Mouse (Mus musculus): ENCODE measurements around the gene Bhlhe23.

Gene Bhlhe23

DNA sequence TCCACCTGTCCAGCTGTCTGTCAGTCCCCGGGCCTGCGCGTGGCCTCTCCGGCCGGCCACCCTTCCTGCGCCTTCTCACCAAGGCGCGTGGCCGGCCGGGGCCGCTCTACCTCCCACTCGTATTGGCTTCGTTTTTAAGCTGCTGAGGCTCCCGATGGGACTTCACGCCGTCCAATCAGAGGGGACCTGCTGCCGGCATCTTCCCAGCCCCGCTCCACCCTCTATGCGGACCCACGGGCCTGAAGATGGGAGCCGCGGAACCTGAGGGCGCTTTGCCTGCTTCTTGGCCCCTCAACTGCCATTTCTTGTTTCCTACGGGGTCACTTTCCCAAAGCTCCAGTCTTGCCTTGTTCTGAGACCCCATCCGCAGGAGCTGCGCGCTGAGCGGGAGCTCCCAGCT, at the start of gene Bhlhe23:
TSS of gene Bhlhe23 (minus strand) at position 108 of the 400 bp plus-strand sequence.
- DNase-seq (ENCODE audit: low spot score in 2 of 2): no peak

DNA sequence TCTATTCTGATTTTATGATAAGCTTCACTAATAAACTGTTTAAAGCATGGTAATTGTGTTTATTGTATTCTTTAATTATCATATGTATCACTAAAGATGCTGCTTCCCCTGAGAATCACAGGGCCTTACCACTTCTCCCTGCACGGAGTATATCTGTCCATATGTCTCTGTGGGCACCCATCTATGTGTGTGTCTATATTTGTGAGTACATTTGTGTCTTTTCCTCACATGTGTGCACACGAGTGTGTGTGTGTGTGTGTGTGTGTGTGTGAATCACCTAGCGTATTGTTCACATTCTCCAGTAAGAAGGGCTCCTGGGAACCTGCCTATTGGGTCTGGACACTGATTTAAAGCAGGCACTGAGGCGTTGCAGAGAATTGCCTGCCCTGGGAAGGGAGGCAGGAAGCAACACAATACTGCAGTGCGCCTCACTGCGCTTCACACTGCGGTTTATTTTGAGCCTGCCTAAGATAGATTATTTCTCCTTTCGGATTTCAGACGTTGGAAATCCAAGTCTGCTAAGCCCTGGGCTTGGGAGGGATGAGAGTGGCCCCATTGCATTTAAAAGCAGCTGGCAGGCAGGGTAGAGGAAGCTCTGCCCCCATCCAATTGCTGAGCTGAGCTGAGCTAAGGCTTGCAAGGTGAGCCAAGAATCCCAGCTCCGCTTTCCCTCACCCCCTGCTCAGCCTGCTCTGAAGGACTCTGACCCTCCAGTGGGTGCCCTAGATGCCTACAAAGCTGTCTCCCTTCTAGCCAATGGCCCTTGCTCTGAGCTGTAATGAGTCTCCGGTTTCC, 48.6 kb upstream of the Bhlhe23 start:
- no peak for DNase-seq (ENCODE audit: low spot score in 2 of 2)

DNA sequence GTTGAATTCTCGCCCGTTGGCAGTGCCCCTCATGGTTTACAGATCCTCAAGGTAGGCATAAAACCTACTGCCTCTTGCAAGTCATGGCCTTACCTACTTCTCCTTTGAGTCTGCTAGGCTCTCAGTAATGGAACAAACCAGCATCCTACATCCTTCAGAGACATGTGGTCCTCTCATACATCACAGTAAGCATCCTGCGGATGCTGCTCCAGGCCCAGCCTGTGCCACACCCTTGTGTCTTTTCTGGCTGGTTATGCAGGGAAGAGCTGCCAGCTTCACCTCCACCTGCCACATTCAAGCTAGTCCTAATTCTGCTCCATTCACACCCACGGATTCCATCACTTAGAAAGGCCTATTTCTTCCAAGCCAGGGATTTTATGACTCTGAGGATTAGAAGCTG, 48.0 kb upstream of the Bhlhe23 start:
- DNase-seq (ENCODE audit: low spot score in 2 of 2): no peak

DNA sequence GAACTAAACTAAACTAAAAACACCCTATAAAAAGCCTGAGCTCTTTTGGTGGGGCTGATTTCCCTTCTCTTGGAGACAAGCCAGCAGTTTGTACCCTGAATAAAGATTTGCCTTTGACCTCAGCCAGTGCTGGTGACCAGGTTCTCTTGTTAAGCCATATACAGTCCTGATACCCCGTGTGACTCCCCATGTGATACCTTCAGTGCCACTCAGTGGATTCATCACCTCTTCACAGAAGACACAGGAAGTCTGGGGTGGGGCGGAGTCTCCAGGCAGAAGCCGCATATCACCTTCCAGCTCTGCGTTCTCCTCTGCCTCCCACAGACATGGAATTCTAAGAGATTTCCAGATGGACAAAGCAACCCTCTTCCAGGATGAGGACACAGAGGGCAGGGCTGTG, 47.4 kb upstream of the Bhlhe23 start:
- no peak for DNase-seq (ENCODE audit: low spot score in 2 of 2)

DNA sequence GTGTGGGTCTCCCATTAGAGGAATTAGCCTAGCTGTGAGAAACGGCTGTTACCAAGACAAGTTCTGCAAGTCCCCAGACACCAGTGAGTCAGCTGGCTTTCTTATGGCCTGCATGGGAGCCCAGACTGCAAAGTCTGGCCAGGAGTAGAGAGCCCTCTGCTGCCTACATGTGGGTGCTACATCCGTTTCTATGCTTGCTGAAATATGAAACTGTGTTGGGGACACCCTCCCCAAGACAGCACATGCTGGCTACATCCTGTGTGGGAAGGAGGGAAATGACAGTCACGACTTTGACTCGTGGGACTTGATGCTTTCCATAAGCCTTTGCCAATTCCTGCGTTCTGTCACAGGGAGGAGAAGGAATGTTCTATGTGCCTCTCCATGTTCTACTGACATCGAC, 45.8 kb upstream of the Bhlhe23 start:
- no peak for DNase-seq (ENCODE audit: low spot score in 2 of 2)

DNA sequence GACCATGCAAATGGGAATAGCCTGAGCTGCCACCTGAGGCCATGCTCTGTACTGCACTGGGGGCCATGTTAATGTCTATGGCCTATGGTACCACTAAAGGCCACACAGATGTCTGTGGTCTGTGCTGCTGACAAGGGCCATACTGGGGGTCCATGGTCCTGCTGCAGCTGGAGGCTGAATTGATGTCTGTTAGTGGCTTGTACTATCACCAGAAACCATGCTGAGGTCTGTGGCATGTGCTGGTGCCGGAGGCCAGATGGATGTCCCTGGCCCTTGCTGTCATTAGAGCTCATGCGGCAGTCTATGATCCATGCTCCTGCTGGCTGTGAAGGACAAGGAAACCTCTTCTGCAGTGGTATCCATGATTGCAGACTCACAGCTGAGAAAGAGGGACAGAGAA, 42.8 kb upstream of the Bhlhe23 start:
- DNase-seq (ENCODE audit: low spot score in 2 of 2): no peak

DNA sequence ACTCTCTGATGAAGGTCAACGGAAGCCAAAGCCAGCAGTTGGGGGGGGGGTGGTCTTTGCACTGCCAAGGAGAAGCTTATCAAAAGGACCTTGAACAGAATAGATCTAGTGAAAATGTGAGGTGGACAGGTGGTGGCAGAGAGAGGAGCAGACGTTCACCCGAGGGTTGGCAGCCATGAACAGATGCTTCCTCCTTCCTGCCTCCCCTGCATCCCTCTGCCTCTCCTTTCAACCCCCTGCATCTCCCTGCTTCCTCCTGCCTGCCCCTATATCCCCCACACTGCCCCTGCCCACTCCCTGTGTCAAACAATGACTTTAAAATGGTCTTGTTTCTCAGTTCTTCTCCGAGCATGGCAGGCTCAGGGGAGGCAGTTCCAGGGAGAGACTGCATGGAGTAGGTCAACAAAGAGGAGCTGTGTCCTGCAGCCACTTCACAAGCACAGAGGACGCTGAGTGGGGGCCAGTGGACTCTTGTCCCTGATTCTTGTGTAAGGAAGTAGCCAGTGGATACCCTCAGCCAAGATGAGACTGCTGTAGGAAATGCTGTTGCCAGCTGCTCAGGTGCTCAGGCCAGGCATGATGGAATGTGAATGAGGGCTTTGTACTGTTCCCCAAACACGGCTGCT, 39.9 kb upstream of the Bhlhe23 start:
- DNase-seq (ENCODE audit: low spot score in 2 of 2): no peak

DNA sequence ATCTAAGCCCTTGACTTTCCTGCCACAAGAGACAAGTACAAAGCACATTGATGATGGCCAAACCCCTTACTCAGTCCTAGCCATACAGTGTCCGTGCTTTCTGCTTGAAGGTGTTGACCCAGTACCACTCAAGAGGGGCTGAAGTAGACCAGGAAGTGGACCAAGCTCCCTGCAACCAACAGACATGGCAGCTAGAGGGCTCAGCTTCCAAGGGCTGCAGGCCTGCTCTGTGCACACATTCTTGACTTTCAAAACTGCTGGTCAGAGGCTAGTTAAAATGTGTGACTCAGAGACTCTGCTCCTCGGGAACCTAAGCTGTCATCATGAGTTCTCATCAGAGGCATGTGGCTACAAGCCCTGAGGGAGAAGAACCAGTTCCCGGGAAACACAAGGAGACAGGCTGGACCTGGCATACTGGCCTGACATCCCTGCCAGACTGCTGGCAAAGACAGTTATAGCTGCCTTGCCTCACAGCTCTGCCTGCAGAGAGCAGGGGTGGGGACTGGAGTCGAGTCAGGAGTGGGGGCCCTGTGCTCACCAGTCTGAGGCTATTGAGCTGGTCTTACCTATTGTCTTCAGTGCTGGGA, 37.4 kb upstream of the Bhlhe23 start:
- no peak for DNase-seq (ENCODE audit: low spot score in 2 of 2)

DNA sequence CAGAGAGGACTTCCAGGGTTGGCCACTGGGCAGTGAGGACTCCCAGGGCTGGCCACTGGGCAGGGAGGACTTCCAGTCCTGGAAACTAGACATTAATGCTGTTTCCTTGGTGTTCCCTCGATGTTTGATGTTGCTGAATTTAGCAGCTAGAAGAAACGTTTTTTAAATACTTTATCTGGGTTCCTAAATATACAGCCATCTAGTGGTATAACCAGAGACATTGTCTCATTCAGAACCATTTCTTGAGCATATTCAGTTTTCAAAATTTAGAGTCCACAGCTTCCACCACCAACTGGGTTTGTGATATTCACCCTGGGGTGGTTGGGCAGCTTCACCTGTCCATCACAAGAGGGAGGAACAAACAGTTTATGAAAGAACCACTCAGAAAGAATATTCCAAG, 34.3 kb upstream of the Bhlhe23 start:
- no peak for DNase-seq (ENCODE audit: low spot score in 2 of 2)

DNA sequence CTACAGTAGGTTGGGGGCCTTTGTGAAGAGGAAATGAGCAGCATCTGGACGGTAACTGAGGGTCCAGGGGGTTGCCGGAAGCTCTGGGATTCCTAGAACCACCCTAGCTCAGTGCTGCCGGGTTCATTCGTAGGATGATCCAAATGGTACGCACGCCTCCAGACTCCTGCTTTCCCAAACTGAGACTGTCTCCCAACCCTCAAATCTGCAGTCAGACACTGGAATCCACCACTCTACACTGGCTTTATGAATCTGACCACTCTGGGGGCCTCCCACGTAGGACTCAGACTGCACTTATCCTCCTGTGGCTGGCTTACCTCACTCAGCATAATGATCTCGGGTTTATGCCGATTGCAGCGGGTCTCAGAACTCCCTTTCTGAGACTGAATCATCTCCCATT, 32.8 kb upstream of the Bhlhe23 start:
- no peak for DNase-seq (ENCODE audit: low spot score in 2 of 2)

DNA sequence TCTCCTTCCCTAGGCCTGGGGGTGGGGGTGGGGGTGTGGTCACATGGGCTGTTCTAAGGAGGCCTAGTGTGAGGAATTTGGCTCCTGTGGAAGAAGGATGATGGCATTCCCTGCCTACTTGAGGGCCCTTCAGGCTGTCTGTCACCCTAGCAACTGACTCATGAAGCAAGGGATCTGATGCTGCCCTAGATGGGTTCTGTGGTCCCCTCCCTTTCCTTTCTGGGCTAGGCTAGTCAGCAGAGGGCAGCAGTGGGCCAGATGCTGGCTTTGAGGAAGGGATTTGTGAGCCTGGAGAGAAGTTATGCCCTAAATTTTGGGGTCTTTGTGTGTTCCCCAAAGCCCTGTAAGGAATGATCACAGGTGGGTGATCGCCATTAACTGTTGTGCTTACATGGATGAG, 29.3 kb upstream of the Bhlhe23 start:
- DNase-seq (ENCODE audit: low spot score in 2 of 2): no peak

DNA sequence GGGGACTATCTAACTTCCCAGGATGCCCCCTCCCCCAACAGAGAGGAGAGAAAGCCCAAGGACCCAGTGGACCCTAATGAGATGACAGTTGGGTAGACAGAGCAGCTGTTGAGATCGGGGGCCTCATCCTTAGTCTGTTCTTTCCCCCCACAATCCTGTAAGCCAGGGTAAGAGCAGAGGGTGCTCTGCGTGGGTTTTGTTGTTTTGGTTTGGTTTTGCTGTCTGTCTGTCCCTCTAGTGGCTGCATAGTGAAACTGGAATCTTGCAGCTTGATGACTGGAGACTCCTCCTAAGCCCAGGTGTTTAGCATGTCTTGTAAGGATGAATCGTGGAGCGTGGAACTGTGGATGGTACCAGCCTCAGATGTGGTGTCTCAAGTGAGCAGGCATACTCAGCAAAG, 19.3 kb upstream of the Bhlhe23 start:
- DNase-seq (ENCODE audit: low spot score in 2 of 2): no peak

DNA sequence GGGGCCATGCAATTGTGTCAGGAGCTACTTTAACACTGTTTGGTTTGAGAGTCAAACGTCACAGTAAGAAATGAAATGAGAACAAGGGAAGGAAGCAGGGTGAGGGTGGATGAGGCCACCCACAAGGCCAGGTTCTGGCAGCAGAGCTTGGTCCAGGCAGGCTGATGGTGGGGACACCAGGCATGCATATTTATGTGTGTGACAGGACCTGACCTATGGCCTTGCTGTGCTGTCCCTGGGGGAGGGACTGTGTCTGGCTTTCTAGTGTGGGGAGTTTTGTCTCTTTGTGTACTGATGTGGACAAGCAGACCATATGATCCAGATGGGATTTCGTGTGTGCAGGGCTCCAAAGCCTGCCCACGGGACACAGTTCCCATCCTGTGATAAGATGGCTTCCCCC, 18.9 kb upstream of the Bhlhe23 start:
- DNase-seq (ENCODE audit: low spot score in 2 of 2): no peak

DNA sequence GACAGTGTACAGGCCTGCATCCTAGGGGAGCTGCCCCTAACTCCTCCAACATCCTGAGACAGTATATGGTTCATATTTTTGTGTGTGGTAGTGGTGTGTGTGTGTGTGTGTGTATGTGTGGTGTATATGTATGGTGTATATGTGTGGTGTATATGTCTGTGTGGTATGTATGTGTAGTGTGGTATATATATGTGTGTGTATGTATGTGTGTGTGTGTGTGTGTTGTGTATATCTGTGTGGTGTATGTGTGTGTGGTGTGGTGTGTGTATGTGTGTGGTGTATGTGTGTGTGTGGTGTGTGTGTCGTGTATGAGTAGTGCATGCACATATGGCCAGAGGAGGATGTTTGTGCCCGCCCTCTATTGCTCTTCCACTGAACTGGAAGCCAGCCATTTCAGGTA, 17.7 kb upstream of the Bhlhe23 start:
- no peak for DNase-seq (ENCODE audit: low spot score in 2 of 2)

DNA sequence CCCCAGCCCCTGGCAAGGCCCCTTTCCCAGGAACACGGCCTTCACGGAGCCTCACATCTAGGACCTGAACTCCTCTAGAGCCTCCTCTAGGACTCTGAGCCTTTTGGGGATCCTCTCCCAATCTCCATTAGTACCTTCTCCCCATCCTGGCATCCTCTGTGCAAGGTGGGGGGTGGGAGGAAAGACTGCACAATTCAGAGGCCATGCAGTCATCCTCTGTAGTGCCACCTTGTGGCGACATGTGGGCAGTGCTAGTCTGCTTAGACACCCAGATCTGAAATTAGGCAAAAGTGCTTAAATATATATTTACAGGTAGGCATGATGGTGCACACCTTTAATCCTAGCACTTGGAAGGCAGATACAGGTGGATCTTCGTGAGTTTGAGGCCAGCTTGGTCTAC, 15.0 kb upstream of the Bhlhe23 start:
- peak; percentile 6 to 17 for DNase-seq (ENCODE audit: low spot score in 2 of 2)

DNA sequence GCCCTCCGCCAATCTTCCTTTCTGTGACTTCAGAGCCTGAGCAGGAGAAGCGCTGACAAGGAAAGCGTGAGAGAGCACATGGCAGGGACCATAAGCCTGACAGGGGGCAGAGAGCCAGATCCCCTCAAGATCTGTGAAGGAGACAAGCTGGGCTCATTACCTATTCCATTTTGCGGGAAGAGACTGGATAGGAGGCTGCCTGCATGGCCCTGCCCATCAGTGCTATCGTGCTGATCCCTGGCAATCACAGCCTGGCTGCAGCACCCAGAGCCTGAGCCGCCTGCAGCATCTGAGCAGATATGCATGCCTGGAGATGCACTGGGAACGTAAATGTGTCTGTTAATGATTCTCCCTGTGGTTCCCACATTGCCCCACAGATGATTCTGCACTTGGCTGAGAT, 12.1 kb upstream of the Bhlhe23 start:
- no peak for DNase-seq (ENCODE audit: low spot score in 2 of 2)

DNA sequence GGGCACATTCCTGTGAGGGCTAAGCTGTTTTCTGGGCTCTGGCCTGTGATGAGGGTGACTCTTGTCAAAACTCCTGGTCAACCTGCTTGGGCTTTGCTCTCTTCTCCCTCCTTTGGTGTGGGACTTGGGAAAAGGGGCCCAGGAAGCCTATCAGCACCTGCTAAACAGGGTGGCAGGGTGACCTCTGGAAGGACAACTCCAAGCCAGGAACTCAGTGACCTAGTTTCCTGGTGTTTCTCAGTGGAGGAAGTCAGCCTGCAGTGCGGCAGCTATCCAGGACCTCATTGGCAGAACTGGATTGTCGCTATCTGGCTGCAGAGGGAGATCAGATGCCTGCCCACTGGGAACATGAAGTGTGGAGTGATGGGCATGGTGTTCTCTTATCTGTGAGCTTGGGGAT, 11.7 kb upstream of the Bhlhe23 start:
- no peak for DNase-seq (ENCODE audit: low spot score in 2 of 2)

DNA sequence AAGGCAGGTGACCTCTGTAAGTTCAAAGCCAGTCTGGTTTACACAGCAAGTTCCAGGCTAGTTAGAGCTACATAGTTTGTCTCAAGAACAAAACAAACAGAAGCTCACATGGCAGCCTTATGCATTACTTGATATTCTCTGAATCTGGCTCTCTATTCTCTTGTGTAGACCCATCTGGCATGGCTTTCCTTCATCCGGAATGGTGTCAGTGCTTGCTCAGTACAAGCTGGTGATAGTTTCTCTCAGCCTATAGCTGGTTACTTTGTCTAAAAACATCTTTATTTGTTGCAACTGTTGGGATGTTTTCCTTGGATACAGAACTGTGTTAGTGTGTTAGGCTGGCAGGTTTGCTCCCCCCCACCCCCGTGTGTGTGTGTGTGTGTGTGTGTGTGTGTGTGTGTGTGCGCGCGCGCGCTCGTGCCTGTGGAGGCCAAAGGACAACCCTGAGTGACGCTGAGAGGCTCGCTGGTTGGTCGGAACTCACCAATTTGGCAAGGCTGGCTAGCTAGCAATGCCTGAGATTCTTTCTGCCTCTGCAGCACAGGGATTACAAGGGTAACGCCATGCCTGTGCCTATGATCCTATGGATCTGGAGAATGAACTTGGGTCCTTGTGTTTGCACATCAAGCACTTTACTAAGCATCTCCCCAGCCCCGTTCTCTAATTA, 11.0 kb upstream of the Bhlhe23 start:
- DNase-seq (ENCODE audit: low spot score in 2 of 2): no peak

DNA sequence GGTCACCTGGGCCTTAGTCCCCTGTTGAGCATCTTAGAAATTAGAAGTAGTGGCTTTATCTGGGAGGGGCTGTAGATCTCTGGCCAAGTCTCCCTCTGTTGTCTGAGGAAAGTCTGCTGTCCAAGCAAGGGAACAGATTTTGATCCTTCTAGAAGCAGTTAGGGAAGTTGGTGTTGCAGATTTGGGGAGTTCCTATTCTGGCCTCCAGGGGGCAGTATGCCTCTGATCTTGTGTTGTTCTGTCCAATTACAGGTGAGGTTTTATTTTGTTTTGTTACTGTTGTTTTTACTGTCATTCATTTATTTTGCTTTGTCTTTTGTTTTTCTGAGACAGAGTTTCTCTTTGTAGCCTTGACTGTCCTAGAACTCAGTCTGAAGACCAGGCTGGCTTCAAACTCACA, 10.0 kb upstream of the Bhlhe23 start:
- peak; percentile 16 to 29 for DNase-seq (ENCODE audit: low spot score in 2 of 2)

DNA sequence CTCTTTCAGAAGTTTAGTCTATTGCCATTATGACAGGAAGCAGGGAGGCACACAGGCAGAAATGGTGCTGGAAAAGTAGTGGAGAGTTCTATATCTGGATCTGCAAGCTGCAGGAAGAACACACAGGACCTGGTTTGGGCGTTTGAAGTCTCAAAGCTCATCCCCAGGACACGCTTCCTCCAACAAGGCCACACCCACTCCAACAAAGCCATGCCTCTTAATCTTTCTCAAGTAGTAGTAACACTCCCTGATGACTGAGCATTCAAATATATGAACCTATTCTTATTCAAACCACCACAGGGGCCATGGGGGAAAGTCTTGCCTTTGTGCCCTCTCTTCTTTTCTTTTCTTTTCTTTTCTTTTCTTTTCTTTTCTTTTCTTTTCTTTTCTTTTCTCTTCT, 3.6 kb upstream of the Bhlhe23 start:
- no peak for DNase-seq (ENCODE audit: low spot score in 2 of 2)

DNA sequence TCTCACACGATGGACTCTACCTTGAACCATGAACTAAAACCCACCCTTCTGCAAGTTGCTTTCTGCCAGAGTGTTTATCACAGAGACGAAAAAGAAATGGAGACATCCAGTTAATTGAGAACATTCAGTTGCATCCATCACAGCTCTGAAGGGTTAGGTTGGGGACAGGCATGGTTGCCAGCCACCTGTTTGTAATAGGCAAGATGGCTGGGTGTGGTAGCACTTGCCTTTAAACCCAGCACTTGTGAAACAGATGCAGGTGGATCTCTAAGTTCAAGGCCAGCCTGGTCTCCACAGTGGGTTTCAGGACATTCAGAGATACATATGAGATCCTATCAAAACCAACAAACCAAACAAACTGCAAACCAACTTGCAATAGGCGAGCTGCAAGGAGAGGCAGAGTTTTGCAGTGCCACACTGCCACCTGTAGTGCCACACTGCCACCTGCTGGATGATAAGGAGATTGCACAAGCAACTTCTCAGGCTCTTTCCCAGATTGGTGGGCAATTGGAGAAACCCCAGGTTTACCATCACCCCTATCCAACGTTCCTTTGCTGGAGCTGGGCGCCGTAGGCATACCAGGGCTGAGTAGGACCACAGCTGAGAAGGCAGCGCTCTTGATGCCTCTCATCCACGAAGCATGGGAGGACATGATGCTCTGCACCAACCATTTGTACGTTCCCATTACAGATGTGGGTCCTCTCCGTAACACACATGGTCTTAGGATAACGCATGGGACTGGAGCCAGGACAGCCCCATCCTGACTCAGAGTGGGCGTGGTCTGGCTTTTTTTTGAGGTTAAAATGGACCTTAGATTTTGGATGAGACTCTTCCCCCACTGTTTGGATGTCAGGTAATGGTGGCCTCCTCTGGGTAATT, 2.8 kb upstream of the Bhlhe23 start:
- DNase-seq (ENCODE audit: low spot score in 2 of 2): peak; percentile 13 to 53

DNA sequence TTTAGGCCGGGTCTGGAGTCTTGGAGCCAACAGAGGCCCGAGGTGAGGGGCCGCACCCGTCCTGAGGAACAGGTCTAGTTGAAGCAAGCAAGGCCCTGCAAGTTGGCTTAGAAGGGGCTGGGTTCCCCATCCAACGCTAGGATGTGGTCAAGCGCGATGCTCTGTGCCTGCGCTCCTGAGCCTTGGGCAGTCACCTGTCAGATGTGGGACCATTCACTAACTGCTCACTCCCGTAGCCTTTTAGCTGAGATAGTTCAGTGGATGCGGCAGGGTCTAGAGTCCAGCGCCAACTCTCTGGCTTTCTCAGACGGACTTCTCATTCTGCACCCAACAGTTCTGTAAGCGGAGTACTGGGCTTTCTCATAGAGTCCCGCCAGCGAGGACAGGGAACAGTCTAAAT, 1.1 kb downstream of the Bhlhe23 start:
- no peak for DNase-seq (ENCODE audit: low spot score in 2 of 2)
